Mouse (Mus musculus): ENCODE measurements around the gene Lims1. TPM values are rescaled to one million over a fixed set of nuclear protein-coding genes. Genes with fewer than 3 reads are reported as not detected.

The Lims1 gene
- polyA plus RNA-seq (2015; fragmentation: Nextera tagmentation; extraction: Ambion mirVana), result 80.0 and 83.8 TPM in 2 replicates

GRCm38 (mm10) chr10:58323028-58323991 lies at the start of gene Lims1:
TSS of gene Lims1 (plus strand) at chr10:58323466.
- Histone ChIP-seq H3K4me1 (ENCODE audit: control insufficient read depth, low read depth, low read length) (peaks cover 20% of the 10 kb centered on the region), H3K4me2 (ENCODE audit: low read depth, low read length) (peak within 1 kb of the TSS; percentile 76), H3K27me3 (ENCODE audit: control insufficient read depth, insufficient read depth, low read depth, low read length) (no peaks in the 10 kb centered on the region), H3K4me3 (ENCODE audit: low read depth, low read length) (peak within 1 kb of the TSS; percentile 91), H3K9ac (ENCODE audit: low read depth, low read length) (peak within 1 kb of the TSS; percentile 90), H3K9me3 (replicated peaks; ENCODE audit: control insufficient read depth, low read length) (no peaks in the 10 kb centered on the region), H3K27ac (ENCODE audit: low read length) (peak within 1 kb of the TSS; percentile 85), H3K36me3 (ENCODE audit: control insufficient read depth, insufficient read depth) (no peaks in the 10 kb centered on the region)
- peak; percentile 93 for ATAC-seq (ENCODE audit: low read depth)
- under 1% methylated on average over 86 of the region's 86 CpGs for WGBS (ENCODE audit: insufficient replicate concordance)

- H3K9ac ChIP-seq (ENCODE audit: low read depth, low read length), result no peak overlapping the region
- no peak for ATAC-seq (ENCODE audit: low read depth)
- peaks cover 6% of the 10 kb centered on the region for H3K36me3 ChIP-seq (ENCODE audit: control insufficient read depth, insufficient read depth)
- 65% methylated on average over 7 of the region's 7 CpGs for WGBS (ENCODE audit: insufficient replicate concordance)
- no peak overlapping the region for H3K4me2 ChIP-seq (ENCODE audit: low read depth, low read length)
- H3K9me3 ChIP-seq (replicated peaks; ENCODE audit: control insufficient read depth, low read length), result no peaks in the 10 kb centered on the region
- H3K27me3 ChIP-seq (ENCODE audit: control insufficient read depth, insufficient read depth, low read depth, low read length), result no peaks in the 10 kb centered on the region
- no peaks in the 10 kb centered on the region for H3K4me1 ChIP-seq (ENCODE audit: control insufficient read depth, low read depth, low read length)
- no peak overlapping the region for H3K27ac ChIP-seq (ENCODE audit: low read length)
- H3K4me3 ChIP-seq (ENCODE audit: low read depth, low read length), result no peak overlapping the region
Measured at GRCm38 (mm10) chr10:58282238-58282637, 41.0 kb upstream of the Lims1 start.

- Histone ChIP-seq H3K4me3 (ENCODE audit: low read depth, low read length) (no peak overlapping the region), H3K9ac (ENCODE audit: low read depth, low read length) (no peak overlapping the region), H3K36me3 (ENCODE audit: control insufficient read depth, insufficient read depth) (peaks cover 21% of the 10 kb centered on the region), H3K4me1 (ENCODE audit: control insufficient read depth, low read depth, low read length) (no peaks in the 10 kb centered on the region; the same call in 1 of the 2 replicates), H3K27ac (ENCODE audit: low read length) (no peak overlapping the region), H3K27me3 (ENCODE audit: control insufficient read depth, insufficient read depth, low read depth, low read length) (no peaks in the 10 kb centered on the region), H3K9me3 (replicated peaks; ENCODE audit: control insufficient read depth, low read length) (no peaks in the 10 kb centered on the region), H3K4me2 (ENCODE audit: low read depth, low read length) (no peak overlapping the region)
- ATAC-seq (ENCODE audit: low read depth), result peak; percentile 53
- WGBS (ENCODE audit: insufficient replicate concordance), result 32% methylated on average over 3 of the region's 3 CpGs
Measured at GRCm38 (mm10) chr10:58290742-58291141, 32.5 kb upstream of the Lims1 start.

- Histone ChIP-seq H3K27ac (ENCODE audit: low read length) (no peak overlapping the region), H3K36me3 (ENCODE audit: control insufficient read depth, insufficient read depth) (peaks cover 41% of the 10 kb centered on the region), H3K4me3 (ENCODE audit: low read depth, low read length) (no peak overlapping the region), H3K27me3 (ENCODE audit: control insufficient read depth, insufficient read depth, low read depth, low read length) (no peaks in the 10 kb centered on the region), H3K4me2 (ENCODE audit: low read depth, low read length) (no peak overlapping the region), H3K4me1 (ENCODE audit: control insufficient read depth, low read depth, low read length) (no peaks in the 10 kb centered on the region; the same call in 1 of the 2 replicates), H3K9ac (ENCODE audit: low read depth, low read length) (no peak overlapping the region), H3K9me3 (replicated peaks; ENCODE audit: control insufficient read depth, low read length) (no peaks in the 10 kb centered on the region)
- WGBS (ENCODE audit: insufficient replicate concordance), result 81% methylated on average over 3 of the region's 3 CpGs
- no peak for ATAC-seq (ENCODE audit: low read depth)
Measured at GRCm38 (mm10) chr10:58294246-58294645, 29.0 kb upstream of the Lims1 start.

GRCm38 (mm10) chr10:58295605-58296004 lies 27.7 kb upstream of the Lims1 start:
- Histone ChIP-seq H3K9ac (ENCODE audit: low read depth, low read length) (no peak overlapping the region), H3K9me3 (replicated peaks; ENCODE audit: control insufficient read depth, low read length) (no peaks in the 10 kb centered on the region), H3K27ac (ENCODE audit: low read length) (no peak overlapping the region), H3K4me3 (ENCODE audit: low read depth, low read length) (no peak overlapping the region), H3K4me2 (ENCODE audit: low read depth, low read length) (no peak overlapping the region), H3K36me3 (ENCODE audit: control insufficient read depth, insufficient read depth) (peaks cover 41% of the 10 kb centered on the region), H3K27me3 (ENCODE audit: control insufficient read depth, insufficient read depth, low read depth, low read length) (no peaks in the 10 kb centered on the region), H3K4me1 (ENCODE audit: control insufficient read depth, low read depth, low read length) (no peaks in the 10 kb centered on the region)
- 0 out of 2 replicates have a peak, but pooled peaks have one; percentile 16 for ATAC-seq (ENCODE audit: low read depth)
- 79% methylated on average over 3 of the region's 3 CpGs for WGBS (ENCODE audit: insufficient replicate concordance)

- no peaks in the 10 kb centered on the region for H3K27me3 ChIP-seq (ENCODE audit: control insufficient read depth, insufficient read depth, low read depth, low read length)
- no peak overlapping the region for H3K4me2 ChIP-seq (ENCODE audit: low read depth, low read length)
- no peak overlapping the region for H3K27ac ChIP-seq (ENCODE audit: low read length)
- H3K36me3 ChIP-seq (ENCODE audit: control insufficient read depth, insufficient read depth), result no peaks in the 10 kb centered on the region; the same call in 1 of the 2 replicates
- WGBS (ENCODE audit: insufficient replicate concordance), result 78% methylated on average over 7 of the region's 7 CpGs
- H3K4me1 ChIP-seq (ENCODE audit: control insufficient read depth, low read depth, low read length), result no peaks in the 10 kb centered on the region
- no peak for ATAC-seq (ENCODE audit: low read depth)
- no peak overlapping the region for H3K9ac ChIP-seq (ENCODE audit: low read depth, low read length)
- H3K4me3 ChIP-seq (ENCODE audit: low read depth, low read length), result no peak overlapping the region
- no peaks in the 10 kb centered on the region for H3K9me3 ChIP-seq (replicated peaks; ENCODE audit: control insufficient read depth, low read length)
Measured at GRCm38 (mm10) chr10:58304996-58305395, 18.3 kb upstream of the Lims1 start.

GRCm38 (mm10) chr10:58306897-58307296 lies 16.4 kb upstream of the Lims1 start:
- Histone ChIP-seq H3K27me3 (ENCODE audit: control insufficient read depth, insufficient read depth, low read depth, low read length) (no peaks in the 10 kb centered on the region), H3K4me2 (ENCODE audit: low read depth, low read length) (no peak overlapping the region), H3K4me3 (ENCODE audit: low read depth, low read length) (no peak overlapping the region), H3K27ac (ENCODE audit: low read length) (no peak overlapping the region), H3K9me3 (replicated peaks; ENCODE audit: control insufficient read depth, low read length) (no peaks in the 10 kb centered on the region), H3K9ac (ENCODE audit: low read depth, low read length) (no peak overlapping the region), H3K36me3 (ENCODE audit: control insufficient read depth, insufficient read depth) (no peaks in the 10 kb centered on the region; the same call in 1 of the 2 replicates), H3K4me1 (ENCODE audit: control insufficient read depth, low read depth, low read length) (no peaks in the 10 kb centered on the region)
- no peak for ATAC-seq (ENCODE audit: low read depth)
- 66% methylated on average over 3 of the region's 3 CpGs for WGBS (ENCODE audit: insufficient replicate concordance)

- no peaks in the 10 kb centered on the region for H3K9me3 ChIP-seq (replicated peaks; ENCODE audit: control insufficient read depth, low read length)
- 57% methylated on average over 1 of the region's 1 CpGs for WGBS (ENCODE audit: insufficient replicate concordance)
- H3K27me3 ChIP-seq (ENCODE audit: control insufficient read depth, insufficient read depth, low read depth, low read length), result no peaks in the 10 kb centered on the region
- H3K27ac ChIP-seq (ENCODE audit: low read length), result no peak overlapping the region
- H3K4me2 ChIP-seq (ENCODE audit: low read depth, low read length), result no peak overlapping the region
- H3K36me3 ChIP-seq (ENCODE audit: control insufficient read depth, insufficient read depth), result no peaks in the 10 kb centered on the region
- H3K9ac ChIP-seq (ENCODE audit: low read depth, low read length), result no peak overlapping the region
- no peak overlapping the region for H3K4me3 ChIP-seq (ENCODE audit: low read depth, low read length)
- no peak for ATAC-seq (ENCODE audit: low read depth)
- H3K4me1 ChIP-seq (ENCODE audit: control insufficient read depth, low read depth, low read length), result no peaks in the 10 kb centered on the region
Measured at GRCm38 (mm10) chr10:58310791-58311190, 12.5 kb upstream of the Lims1 start.

- Histone ChIP-seq H3K36me3 (ENCODE audit: control insufficient read depth, insufficient read depth) (no peaks in the 10 kb centered on the region), H3K4me3 (ENCODE audit: low read depth, low read length) (no peak overlapping the region), H3K27ac (ENCODE audit: low read length) (no peak overlapping the region), H3K9ac (ENCODE audit: low read depth, low read length) (no peak overlapping the region), H3K4me2 (ENCODE audit: low read depth, low read length) (no peak overlapping the region), H3K4me1 (ENCODE audit: control insufficient read depth, low read depth, low read length) (no peaks in the 10 kb centered on the region), H3K27me3 (ENCODE audit: control insufficient read depth, insufficient read depth, low read depth, low read length) (no peaks in the 10 kb centered on the region), H3K9me3 (replicated peaks; ENCODE audit: control insufficient read depth, low read length) (no peaks in the 10 kb centered on the region)
- 86% methylated on average over 5 of the region's 5 CpGs for WGBS (ENCODE audit: insufficient replicate concordance)
- no peak for ATAC-seq (ENCODE audit: low read depth)
Measured at GRCm38 (mm10) chr10:58312887-58313286, 10.4 kb upstream of the Lims1 start.
